Mouse (Mus musculus): ENCODE data around the gene Kalrn. TPM values are rescaled to one million over a fixed set of nuclear protein-coding genes. Genes with fewer than 3 reads are reported as not detected.

The Kalrn gene
- polyA plus RNA-seq, 1 experiment from 2014 or later = 12.7 TPM

GRCm38 (mm10) chr16:34421473-34421872 is 151.9 kb downstream of the Kalrn start:
- DNase-seq (no peak), ATAC-seq (ENCODE audit: low read depth) (no peak)
- H3K4me3 ChIP-seq (replicated peaks) = no peak overlapping the region
- H3K9ac ChIP-seq = no peak overlapping the region
- no peaks in the 10 kb centered on the region for H3K4me1 ChIP-seq (replicated peaks)
- H3K27me3 ChIP-seq = no peaks in the 10 kb centered on the region
- no peak overlapping the region for H3K4me2 ChIP-seq
- WGBS (ENCODE audit: insufficient replicate concordance) = 35% methylated on average over 6 of the region's 6 CpGs
- H3K9me3 ChIP-seq (replicated peaks) = no peaks in the 10 kb centered on the region
- H3K27ac ChIP-seq = no peak overlapping the region
- H3K36me3 ChIP-seq = no peaks in the 10 kb centered on the region

- H3K4me1 ChIP-seq (replicated peaks) = no peaks in the 10 kb centered on the region
- 49% methylated on average over 3 of the region's 3 CpGs for WGBS (ENCODE audit: insufficient replicate concordance)
- no peak overlapping the region for H3K4me2 ChIP-seq
- H3K9ac ChIP-seq = no peak overlapping the region
- no peaks in the 10 kb centered on the region for H3K9me3 ChIP-seq (replicated peaks)
- H3K36me3 ChIP-seq = no peaks in the 10 kb centered on the region
- DNase-seq (no peak), ATAC-seq (ENCODE audit: low read depth) (no peak)
- H3K4me3 ChIP-seq (replicated peaks) = no peak overlapping the region
- H3K27me3 ChIP-seq = no peaks in the 10 kb centered on the region
- no peak overlapping the region for H3K27ac ChIP-seq
Measured at GRCm38 (mm10) chr16:34417966-34418365, 155.4 kb downstream of the Kalrn start.

GRCm38 (mm10) chr16:34417383-34417782 is 155.9 kb downstream of the Kalrn start:
- 66% methylated on average over 3 of the region's 3 CpGs for WGBS (ENCODE audit: insufficient replicate concordance)
- no peak overlapping the region for H3K4me3 ChIP-seq (replicated peaks)
- H3K27ac ChIP-seq = no peak overlapping the region
- DNase-seq (no peak), ATAC-seq (ENCODE audit: low read depth) (no peak)
- no peaks in the 10 kb centered on the region for H3K9me3 ChIP-seq (replicated peaks)
- H3K27me3 ChIP-seq = no peaks in the 10 kb centered on the region
- H3K9ac ChIP-seq = no peak overlapping the region
- H3K4me1 ChIP-seq (replicated peaks) = no peaks in the 10 kb centered on the region
- H3K36me3 ChIP-seq = no peaks in the 10 kb centered on the region
- no peak overlapping the region for H3K4me2 ChIP-seq

- no peak for ATAC-seq (ENCODE audit: low read depth)
Measured at GRCm38 (mm10) chr16:34414581-34414980, 158.8 kb downstream of the Kalrn start.

GRCm38 (mm10) chr16:34413868-34414333 is 159.4 kb downstream of the Kalrn start:
- Histone ChIP-seq H3K4me2 (no peak overlapping the region), H3K27me3 (no peaks in the 10 kb centered on the region), H3K27ac (no peak overlapping the region), H3K9ac (no peak overlapping the region), H3K36me3 (no peaks in the 10 kb centered on the region), H3K9me3 (replicated peaks) (no peaks in the 10 kb centered on the region), H3K4me1 (replicated peaks) (no peaks in the 10 kb centered on the region), H3K4me3 (replicated peaks) (no peak overlapping the region)
- 29% methylated on average over 10 of the region's 10 CpGs for WGBS (ENCODE audit: insufficient replicate concordance)
- DNase-seq = no peak
- ATAC-seq (ENCODE audit: low read depth) = no peak

More at GRCm38 (mm10) chr16:34414581-34414980, 158.8 kb downstream of the Kalrn start:
- WGBS (ENCODE audit: insufficient replicate concordance) = 32% methylated on average over 7 of the region's 7 CpGs
- Histone ChIP-seq H3K4me1 (replicated peaks) (no peaks in the 10 kb centered on the region), H3K27ac (no peak overlapping the region), H3K9me3 (replicated peaks) (no peaks in the 10 kb centered on the region), H3K27me3 (no peaks in the 10 kb centered on the region), H3K4me2 (no peak overlapping the region), H3K4me3 (replicated peaks) (no peak overlapping the region), H3K36me3 (no peaks in the 10 kb centered on the region), H3K9ac (no peak overlapping the region)
- no peak for DNase-seq

GRCm38 (mm10) chr16:34407036-34407435 is 166.3 kb downstream of the Kalrn start:
- H3K4me2 ChIP-seq = no peak overlapping the region
- DNase-seq (no peak), ATAC-seq (ENCODE audit: low read depth) (no peak)
- no peaks in the 10 kb centered on the region for H3K36me3 ChIP-seq
- H3K4me1 ChIP-seq (replicated peaks) = no peaks in the 10 kb centered on the region
- H3K9me3 ChIP-seq (replicated peaks) = no peaks in the 10 kb centered on the region
- WGBS (ENCODE audit: insufficient replicate concordance) = 72% methylated on average over 8 of the region's 8 CpGs
- H3K27ac ChIP-seq = no peak overlapping the region
- no peaks in the 10 kb centered on the region for H3K27me3 ChIP-seq
- H3K4me3 ChIP-seq (replicated peaks) = no peak overlapping the region
- H3K9ac ChIP-seq = no peak overlapping the region

GRCm38 (mm10) chr16:34405094-34405493 is 168.2 kb downstream of the Kalrn start:
- DNase-seq (no peak), ATAC-seq (ENCODE audit: low read depth) (no peak)
- Histone ChIP-seq H3K4me1 (replicated peaks) (no peaks in the 10 kb centered on the region), H3K4me2 (no peak overlapping the region), H3K9me3 (replicated peaks) (no peaks in the 10 kb centered on the region), H3K4me3 (replicated peaks) (no peak overlapping the region), H3K9ac (no peak overlapping the region), H3K27ac (no peak overlapping the region), H3K36me3 (no peaks in the 10 kb centered on the region), H3K27me3 (no peaks in the 10 kb centered on the region)
- 42% methylated on average over 5 of the region's 5 CpGs for WGBS (ENCODE audit: insufficient replicate concordance)

- Histone ChIP-seq H3K36me3 (no peaks in the 10 kb centered on the region), H3K9ac (no peak overlapping the region), H3K27ac (no peak overlapping the region), H3K4me1 (replicated peaks) (no peaks in the 10 kb centered on the region), H3K4me2 (no peak overlapping the region), H3K9me3 (replicated peaks) (no peaks in the 10 kb centered on the region), H3K4me3 (replicated peaks) (no peak overlapping the region), H3K27me3 (no peaks in the 10 kb centered on the region)
- DNase-seq = no peak
- WGBS (ENCODE audit: insufficient replicate concordance) = 33% methylated on average over 1 of the region's 1 CpGs
- ATAC-seq (ENCODE audit: low read depth) = no peak
Measured at GRCm38 (mm10) chr16:34401216-34401615, 172.1 kb downstream of the Kalrn start.

- no peak overlapping the region for H3K27ac ChIP-seq
- no peak overlapping the region for H3K4me2 ChIP-seq
- DNase-seq = no peak
- H3K9me3 ChIP-seq (replicated peaks) = no peaks in the 10 kb centered on the region
- H3K36me3 ChIP-seq = no peaks in the 10 kb centered on the region
- WGBS (ENCODE audit: insufficient replicate concordance) = 38% methylated on average over 13 of the region's 13 CpGs
- no peaks in the 10 kb centered on the region for H3K4me1 ChIP-seq (replicated peaks)
- no peak overlapping the region for H3K4me3 ChIP-seq (replicated peaks)
- ATAC-seq (ENCODE audit: low read depth) = no peak
- H3K9ac ChIP-seq = no peak overlapping the region
- no peaks in the 10 kb centered on the region for H3K27me3 ChIP-seq
Measured at GRCm38 (mm10) chr16:34400102-34400728, 173.1 kb downstream of the Kalrn start.

GRCm38 (mm10) chr16:34395221-34395811 is 178.0 kb downstream of the Kalrn start:
- no peaks in the 10 kb centered on the region for H3K9me3 ChIP-seq (replicated peaks)
- H3K36me3 ChIP-seq = no peaks in the 10 kb centered on the region
- no peak for ATAC-seq (ENCODE audit: low read depth)

GRCm38 (mm10) chr16:34389520-34390271 is 183.6 kb downstream of the Kalrn start:
- 58% methylated on average over 5 of the region's 5 CpGs for WGBS (ENCODE audit: insufficient replicate concordance)
- Histone ChIP-seq H3K36me3 (no peaks in the 10 kb centered on the region), H3K9me3 (replicated peaks) (no peaks in the 10 kb centered on the region), H3K4me1 (replicated peaks) (no peaks in the 10 kb centered on the region), H3K4me2 (no peak overlapping the region), H3K4me3 (replicated peaks) (no peak overlapping the region), H3K27ac (no peak overlapping the region), H3K27me3 (no peaks in the 10 kb centered on the region), H3K9ac (no peak overlapping the region)
- ATAC-seq (ENCODE audit: low read depth) = no peak
- DNase-seq = no peak

More at GRCm38 (mm10) chr16:34395221-34395811, 178.0 kb downstream of the Kalrn start:
- Histone ChIP-seq H3K4me1 (replicated peaks) (no peaks in the 10 kb centered on the region), H3K27ac (no peak overlapping the region), H3K27me3 (no peaks in the 10 kb centered on the region), H3K4me3 (replicated peaks) (no peak overlapping the region), H3K4me2 (no peak overlapping the region), H3K9ac (no peak overlapping the region)
- no peak for DNase-seq

Measured in liver, embryonic 13.5 days (tissue).